ENCODE assay signal across 16 mouse cellular contexts in the genomic region with DNA sequence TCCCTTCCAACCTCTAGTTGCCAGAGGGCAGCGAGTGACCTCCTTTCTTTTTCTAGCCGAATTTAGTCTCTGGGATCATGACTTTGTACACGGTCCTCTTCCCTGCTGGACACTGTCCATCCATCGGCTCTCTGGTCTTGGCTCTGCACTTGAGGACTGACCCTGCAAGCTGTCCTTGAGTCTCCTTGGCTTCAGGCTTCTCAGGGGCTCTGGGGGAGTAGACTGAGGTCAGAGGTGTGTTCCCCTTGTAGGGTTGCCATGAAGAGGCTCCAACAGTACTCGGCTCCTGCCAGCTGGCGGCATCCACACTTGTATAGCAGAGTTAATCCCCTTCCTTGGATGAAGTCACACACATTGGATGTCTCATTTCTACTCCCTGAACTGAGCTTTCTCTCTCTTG. TPM values are rescaled to one million over a fixed set of nuclear protein-coding genes. Genes with fewer than 3 reads are reported as not detected.
A peak's percentile ranks its signal among the peaks of the same experiment; 100 is the strongest.
DNase-seq lines count a peak whose midpoint lies in the region; ATAC-seq and TF ChIP-seq lines count a peak whose summit lies in the region.
"Had no signal": no experiment of that assay in that cellular context is flagged by ENCODE, and none has a peak within 500 bp of the region (broad histone marks: within the 10 kb centered on the region; RNA-seq: fewer than 3 reads in every experiment).

No protein-coding gene starts in this region.

- intact Hi-C loops in heart, adult 2 months (cut with DNase I) = loop anchor here (1.0 kb wide), 1 partner anchor 14 kb away; no protein-coding TSS in a partner anchor
- intact Hi-C loops in gastrocnemius, postnatal 14 days (cut with DNase I; ENCODE audit: low total_unique reads) = no loop called here
- intact Hi-C loops in gastrocnemius, postnatal 36 days (cut with DNase I) = no loop called here

- H3K9me3 ChIP-seq in heart, embryonic 12.5 days (replicated peaks) = no peaks in the 10 kb centered on the region
- no peaks in the 10 kb centered on the region for H3K9me3 ChIP-seq in liver, embryonic 11.5 days (ENCODE audit: control insufficient read depth, low read length)
- no peaks in the 10 kb centered on the region for H3K9me3 ChIP-seq in embryonic facial prominence, embryonic 10.5 days
- H3K9me3 ChIP-seq: forebrain, embryonic 13.5 days; midbrain, embryonic 10.5 days; neural tube, embryonic 13.5 days had no signal

- TF ChIP-seq CTCF in heart, adult 2 months (IDR thresholded peaks at IDR 0.05) = no peak

- peak; percentile 47 to 63 for DNase-seq in heart, adult 2 months
- DNase-seq in gastrocnemius, postnatal 14 days = peak; percentile 58
- peak; percentile 53 to 57 for DNase-seq in gastrocnemius, postnatal 36 days
- DNase-seq in skeletal muscle tissue, adult 2 months (ENCODE audit: low read depth, low spot score) = peak; percentile 50
- no peak for DNase-seq in liver, embryonic 11.5 days (ENCODE audit: low spot score)
- DNase-seq in embryonic facial prominence, embryonic 10.5 days (ENCODE audit: low spot score) = no peak
- DNase-seq: cerebellum, postnatal 25 days; kidney, adult 18-20 months; kidney, postnatal 10 days; lung, adult 18-20 months; lung, postnatal 36 days had no signal

- H3K4me2 ChIP-seq in heart, embryonic 12.5 days = no peak overlapping the region
- no peak overlapping the region for H3K4me2 ChIP-seq in liver, embryonic 11.5 days
- H3K4me2 ChIP-seq: forebrain, embryonic 13.5 days; neural tube, embryonic 13.5 days had no signal

- no peak overlapping the region for H3K4me3 ChIP-seq in heart, adult 2 months
- no peak overlapping the region for H3K4me3 ChIP-seq in heart, embryonic 12.5 days
- H3K4me3 ChIP-seq in liver, embryonic 11.5 days (ENCODE audit: low read depth, low read length) = no peak overlapping the region
- no peak overlapping the region for H3K4me3 ChIP-seq in embryonic facial prominence, embryonic 10.5 days
- H3K4me3 ChIP-seq: forebrain, embryonic 13.5 days; midbrain, embryonic 10.5 days; neural tube, embryonic 13.5 days had no signal

- 0 out of 2 replicates have a peak overlapping the region, but pooled peaks have one; percentile 9 for H3K9ac ChIP-seq in heart, adult 2 months (ENCODE audit: low read depth, low read length)
- no peak overlapping the region for H3K9ac ChIP-seq in heart, embryonic 12.5 days
- no peak overlapping the region for H3K9ac ChIP-seq in liver, embryonic 11.5 days (ENCODE audit: low read depth, low read length)
- H3K9ac ChIP-seq: forebrain, embryonic 13.5 days; neural tube, embryonic 13.5 days had no signal

- no peak for ATAC-seq in heart, embryonic 12.5 days (ENCODE audit: insufficient number of reproducible peaks, low FRiP score)
- no peak for ATAC-seq in liver, embryonic 11.5 days (replicated peaks; ENCODE audit: low FRiP score)
- ATAC-seq: forebrain, embryonic 13.5 days; hindbrain, embryonic 16.5 days had no signal

- TF ChIP-seq POLR2A in heart, adult 2 months (IDR thresholded peaks at IDR 0.05; ENCODE audit: insufficient read depth, low read depth, low read length) = no peak

- 51% methylated on average over 6 of the region's 6 CpGs for WGBS in heart, adult 2 months
- 69% methylated on average over 6 of the region's 6 CpGs for WGBS in heart, embryonic 12.5 days
- WGBS in liver, embryonic 11.5 days = 84% methylated on average over 6 of the region's 6 CpGs
- 75% methylated on average over 6 of the region's 6 CpGs for WGBS in embryonic facial prominence, embryonic 10.5 days

- H3K27me3 ChIP-seq in heart, adult 2 months (ENCODE audit: control insufficient read depth, insufficient read depth, low read length) = no peaks in the 10 kb centered on the region
- no peaks in the 10 kb centered on the region for H3K27me3 ChIP-seq in heart, embryonic 12.5 days (replicated peaks)
- H3K27me3 ChIP-seq in liver, embryonic 11.5 days (replicated peaks; ENCODE audit: control insufficient read depth, insufficient read depth, low read length) = no peaks in the 10 kb centered on the region
- 0 out of 2 replicates have a peak, but pooled peaks cover 3% of the 10 kb centered on the region for H3K27me3 ChIP-seq in embryonic facial prominence, embryonic 10.5 days (replicated peaks; ENCODE audit: low read depth, poor library complexity, severe bottlenecking)

- peaks cover 2% of the 10 kb centered on the region; the same call in 1 of the 2 replicates for H3K4me1 ChIP-seq in heart, adult 2 months (ENCODE audit: control insufficient read depth, insufficient read depth, low read length)
- H3K4me1 ChIP-seq in heart, embryonic 12.5 days (replicated peaks) = 0 out of 2 replicates have a peak, but pooled peaks cover 8% of the 10 kb centered on the region
- H3K4me1 ChIP-seq in liver, embryonic 11.5 days (replicated peaks; ENCODE audit: control insufficient read depth, insufficient read depth, low read length) = peaks cover 15% of the 10 kb centered on the region
- peaks cover 13% of the 10 kb centered on the region for H3K4me1 ChIP-seq in embryonic facial prominence, embryonic 10.5 days

- no peaks in the 10 kb centered on the region for H3K36me3 ChIP-seq in heart, adult 2 months (ENCODE audit: control insufficient read depth, insufficient read depth, low read length)
- no peaks in the 10 kb centered on the region for H3K36me3 ChIP-seq in heart, embryonic 12.5 days
- no peaks in the 10 kb centered on the region for H3K36me3 ChIP-seq in liver, embryonic 11.5 days (ENCODE audit: control insufficient read depth, insufficient read depth, low read length)
- H3K36me3 ChIP-seq in embryonic facial prominence, embryonic 10.5 days (replicated peaks) = no peaks in the 10 kb centered on the region
- H3K36me3 ChIP-seq: midbrain, embryonic 10.5 days; neural tube, embryonic 13.5 days had no signal

- H3K79me2 ChIP-seq in heart, adult 2 months (replicated peaks; ENCODE audit: control insufficient read depth, insufficient read depth, low read length) = no peaks in the 10 kb centered on the region

- no peak overlapping the region for H3K27ac ChIP-seq in heart, adult 2 months
- no peak overlapping the region for H3K27ac ChIP-seq in heart, embryonic 12.5 days (ENCODE audit: poor library complexity, severe bottlenecking)
- H3K27ac ChIP-seq in liver, embryonic 11.5 days (ENCODE audit: low read depth, low read length) = no peak overlapping the region
- H3K27ac ChIP-seq in embryonic facial prominence, embryonic 10.5 days (replicated peaks) = no peak overlapping the region
- H3K27ac ChIP-seq: forebrain, embryonic 13.5 days; midbrain, embryonic 10.5 days; neural tube, embryonic 13.5 days had no signal

- TF ChIP-seq EP300 in heart, adult 2 months (IDR thresholded peaks at IDR 0.05; ENCODE audit: insufficient read depth, low read depth, low read length) = no peak

RNA-seq across cellular contexts. Expression of a gene that starts 15.2 kb away (rescaled TPM):
- 10 to 100 TPM; 21.1 to 21.6 TPM for total RNA-seq in heart, adult 2 months (2021)
- polyA plus RNA-seq in heart, adult 2 months (2012; rRNA removed) = 23.6 and 28.7 TPM in 2 replicates
- 8.2 TPM in 2 replicates for polyA plus RNA-seq in heart, embryonic 12.5 days (2016; fragmentation: Nextera tagmentation; extraction: Ambion mirVana)
- 1 to 10 TPM; 1.9 to 2.5 TPM for total RNA-seq in gastrocnemius, postnatal 14 days (2021)
- 10 to 100 TPM in 1 of 2 experiments, 1 to 10 TPM in 1; 3.0 to 11.0 TPM for total RNA-seq in gastrocnemius, postnatal 36 days (2021)
- 1.1 and 2.2 TPM in 2 replicates for polyA plus RNA-seq in liver, embryonic 11.5 days (2014; fragmentation: Nextera tagmentation; extraction: Ambion mirVana)
- polyA plus RNA-seq in embryonic facial prominence, embryonic 10.5 days (2016; fragmentation: Nextera tagmentation; extraction: Ambion mirVana) = 3.1 and 4.8 TPM in 2 replicates

RNA-seq across cellular contexts. Expression of a gene that starts 23.8 kb away (rescaled TPM):
- 100 to 1,000 TPM; 118 to 133 TPM for total RNA-seq in heart, adult 2 months (2021)
- polyA plus RNA-seq in heart, adult 2 months (2012; rRNA removed) = 55.5 and 72.8 TPM in 2 replicates
- polyA plus RNA-seq in heart, embryonic 12.5 days (2016; fragmentation: Nextera tagmentation; extraction: Ambion mirVana) = 82.9 and 92.6 TPM in 2 replicates
- 100 to 1,000 TPM in 1 of 2 experiments, 10 to 100 TPM in 1; 47.9 to 100 TPM for total RNA-seq in gastrocnemius, postnatal 14 days (2021)
- 100 to 1,000 TPM in 1 of 2 experiments, 10 to 100 TPM in 1; 96.9 to 125 TPM for total RNA-seq in gastrocnemius, postnatal 36 days (2021)
- polyA plus RNA-seq in liver, embryonic 11.5 days (2014; fragmentation: Nextera tagmentation; extraction: Ambion mirVana) = 0.25 and 1.1 TPM in 2 replicates
- polyA plus RNA-seq in embryonic facial prominence, embryonic 10.5 days (2016; fragmentation: Nextera tagmentation; extraction: Ambion mirVana) = 0.04 and 0.38 TPM in 2 replicates
- polyA plus RNA-seq: forebrain, embryonic 13.5 days; hindbrain, embryonic 16.5 days; midbrain, embryonic 10.5 days had no signal

Comparison
In these comparisons a context has a peak if more than half of its experiments do, and no peak if none do; other contexts are left out.
1. DNase-seq: peak in heart, adult 2 months (2 of 2), gastrocnemius, postnatal 14 days (single experiment), gastrocnemius, postnatal 36 days (2 of 2) and skeletal muscle tissue, adult 2 months (single experiment); none in liver, embryonic 11.5 days (single experiment) and embryonic facial prominence, embryonic 10.5 days (single experiment).
2. RNA of a gene that starts 23.8 kb away (polyA plus RNA-seq): 82.9 to 92.6 TPM in heart, embryonic 12.5 days and 55.5 to 72.8 TPM in heart, adult 2 months; 0.25 to 1.1 TPM in liver, embryonic 11.5 days and 0.04 to 0.38 TPM in embryonic facial prominence, embryonic 10.5 days; every median in the first group is over 10 times any median in the second.